Mouse (Mus musculus) kidney, postnatal 0 days (tissue): ENCODE results near the gene Rgl1. TPM values are rescaled to one million over a fixed set of nuclear protein-coding genes. Genes with fewer than 3 reads are reported as not detected.

Experiments used
- ATAC-seq: fragments of 200-750 bp; cut with Nextera tagmentation; replicated peaks from 2 replicates; pipeline ENCODE4 v1.8.0; 2017; ENCODE audit warnings: low read depth, moderate number of reproducible peaks, moderate TSS enrichment, moderate library complexity; ENCODE audit not compliant: low FRiP score
- DNase-seq: peaks from one replicate; pipeline ENCODE4 v3.0.0-alpha.2; 2016; ENCODE audit warnings: low spot score
- H3K27ac ChIP-seq: fragments of 300-500 bp; sonication (generic); 2 replicates; pipeline ENCODE4 v1.5.1; 2014; ENCODE audit warnings: mild to moderate bottlenecking
- H3K27me3 ChIP-seq: fragments of 300-500 bp; sonication (generic); 2 replicates; pipeline ENCODE4 v1.6.1; 2014; ENCODE audit warnings: low read length, mixed read lengths; ENCODE audit not compliant: insufficient read depth
- H3K36me3 ChIP-seq: fragments of 300-500 bp; sonication (generic); 2 replicates; pipeline ENCODE4 v1.6.1; 2014; ENCODE audit warnings: low read length, mixed read lengths; ENCODE audit not compliant: insufficient read depth
- H3K4me1 ChIP-seq: fragments of 300-500 bp; sonication (generic); replicated peaks from 2 replicates; pipeline ENCODE4 v1.6.1; 2014; ENCODE audit warnings: antibody characterized with exemption, low read length, mixed read lengths; ENCODE audit not compliant: insufficient read depth
- H3K4me2 ChIP-seq: fragments of 300-500 bp; sonication (generic); 2 replicates; pipeline ENCODE4 v1.6.1; 2014; ENCODE audit warnings: mild to moderate bottlenecking, low read length, moderate library complexity, mixed read lengths
- H3K4me3 ChIP-seq: fragments of 300-500 bp; sonication (generic); replicated peaks from 2 replicates; pipeline ENCODE4 v1.5.1; 2014; ENCODE audit warnings: low read depth, low read length
- H3K9ac ChIP-seq: fragments of 300-500 bp; sonication (generic); 2 replicates; pipeline ENCODE4 v1.6.1; 2014; ENCODE audit warnings: low read depth, low read length
- H3K9me3 ChIP-seq: fragments of 300-500 bp; sonication (generic); replicated peaks from 2 replicates; pipeline ENCODE4 v1.6.1; 2016; ENCODE audit warnings: low read length, inconsistent platforms, mixed read lengths
- CTCF ChIP-seq: IDR thresholded peaks from 2 replicates; pipeline ENCODE4 v1.5.1; 2016; ENCODE audit warnings: antibody characterized with exemption, low read depth, mild to moderate bottlenecking, moderate library complexity
- WGBS: fragments of 180-500 bp; shearing (Covaris S2); extraction: QIAGEN DNeasy Blood & Tissue Kit; methylation state at CpG from one replicate; pipeline ENCODE4 v1.1.7; 2014; 5-methylcytosine and 5-hydroxymethylcytosine counted together
- polyA plus RNA-seq: library from polyadenylated mRNA; unstranded; fragments of >200 nt; fragmentation: Nextera tagmentation; extraction: Ambion mirVana; gene quantifications from 2 replicates; pipeline ENCODE4 v1.2.1, GENCODE M21; 2015

The Rgl1 gene
- polyA plus RNA-seq, 1 experiment from 2014 or later, result 59.4 TPM

DNA sequence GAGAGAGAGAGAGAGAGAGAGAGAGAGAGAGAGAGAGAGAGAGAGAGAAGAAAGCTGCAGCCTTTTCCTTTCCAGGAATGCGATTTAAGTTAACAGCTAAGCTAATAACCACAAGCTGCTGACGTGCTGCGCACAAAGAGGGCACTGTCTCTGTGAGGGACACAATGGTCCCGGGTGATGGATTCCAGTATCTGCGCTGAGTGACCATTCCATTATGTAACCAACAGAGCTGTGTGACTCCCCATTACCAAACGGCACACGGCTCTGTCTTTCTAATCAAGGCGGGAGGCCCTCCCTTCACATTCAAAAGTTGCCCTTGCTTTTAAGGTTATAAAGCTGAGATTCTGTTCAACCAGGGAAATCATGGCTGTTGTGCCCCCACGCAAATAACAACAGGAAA, 162.5 kb downstream of the Rgl1 start:
- no peaks in the 10 kb centered on the region for H3K27me3 ChIP-seq
- no peak overlapping the region for H3K4me3 ChIP-seq
- ATAC-seq (no peak), DNase-seq (no peak)
- 69% methylated on average over 9 of the region's 9 CpGs for WGBS
- H3K27ac ChIP-seq, result no peak overlapping the region
- no peaks in the 10 kb centered on the region for H3K9me3 ChIP-seq
- H3K36me3 ChIP-seq, result 0 out of 2 replicates have a peak, but pooled peaks cover 2% of the 10 kb centered on the region
- TF ChIP-seq CTCF, result no peak
- H3K4me1 ChIP-seq, result peaks cover 18% of the 10 kb centered on the region
- no peak overlapping the region for H3K9ac ChIP-seq
- no peak overlapping the region for H3K4me2 ChIP-seq

DNA sequence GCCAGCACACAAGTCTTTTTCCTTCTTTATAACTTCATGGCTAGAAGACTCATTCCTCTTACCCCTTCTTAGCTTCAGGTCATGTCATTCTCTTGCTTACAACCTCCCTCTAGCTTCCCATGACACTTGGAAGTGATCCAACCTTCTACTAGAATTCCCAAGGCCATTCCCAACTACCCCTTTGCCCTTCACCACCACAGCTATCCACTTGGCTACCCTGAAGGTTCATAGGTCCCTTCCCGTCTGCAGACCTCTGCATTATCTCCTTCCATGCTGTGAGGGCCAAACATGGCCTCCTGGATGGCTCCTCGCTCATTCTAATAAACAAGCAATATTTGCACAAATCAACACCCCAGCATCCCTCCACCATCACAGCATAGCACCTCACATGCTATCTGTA, 165.7 kb downstream of the Rgl1 start:
- Histone ChIP-seq H3K27ac (peak overlapping the region; percentile 61; the same call in 1 of the 2 replicates), H3K9me3 (no peaks in the 10 kb centered on the region), H3K4me3 (no peak overlapping the region), H3K4me1 (peaks cover 21% of the 10 kb centered on the region), H3K9ac (no peak overlapping the region), H3K4me2 (no peak overlapping the region), H3K27me3 (no peaks in the 10 kb centered on the region), H3K36me3 (no peaks in the 10 kb centered on the region)
- ATAC-seq, result no peak
- DNase-seq, result no peak
- TF ChIP-seq CTCF, result no peak
- WGBS, result 92% methylated on average over 2 of the region's 2 CpGs

DNA sequence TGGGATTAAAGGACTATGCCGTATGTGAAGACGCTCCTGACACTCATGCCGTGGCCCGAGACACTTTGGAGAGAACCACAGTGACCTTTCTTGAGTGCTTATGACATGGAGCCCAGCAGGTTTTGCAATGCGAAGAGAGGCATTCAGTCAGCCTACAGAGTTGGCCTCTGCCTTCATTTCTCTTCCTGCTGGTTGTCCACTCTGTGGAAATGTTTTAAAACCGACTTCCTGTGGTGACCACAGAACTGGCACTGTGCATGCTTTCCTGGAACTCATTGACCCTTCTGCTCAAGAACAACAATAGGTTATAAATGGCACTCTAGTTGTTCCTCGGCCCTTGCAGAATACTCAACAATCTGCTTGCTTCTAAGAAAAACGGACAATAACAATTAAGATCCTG, 166.8 kb downstream of the Rgl1 start:
- WGBS, result 61% methylated on average over 8 of the region's 8 CpGs
- H3K9ac ChIP-seq, result no peak overlapping the region
- peak overlapping the region; percentile 61; the same call in 1 of the 2 replicates for H3K27ac ChIP-seq
- TF ChIP-seq CTCF, result no peak
- ATAC-seq (no peak), DNase-seq (peak; percentile 72)
- H3K4me1 ChIP-seq, result peaks cover 21% of the 10 kb centered on the region
- no peaks in the 10 kb centered on the region for H3K9me3 ChIP-seq
- H3K4me2 ChIP-seq, result no peak overlapping the region
- H3K36me3 ChIP-seq, result no peaks in the 10 kb centered on the region
- H3K27me3 ChIP-seq, result no peaks in the 10 kb centered on the region
- no peak overlapping the region for H3K4me3 ChIP-seq

- peak; percentile 53 for DNase-seq
- no peak overlapping the region for H3K4me3 ChIP-seq
- peaks cover 22% of the 10 kb centered on the region for H3K4me1 ChIP-seq
- H3K27ac ChIP-seq, result no peak overlapping the region
- H3K9me3 ChIP-seq, result no peaks in the 10 kb centered on the region
- no peak overlapping the region for H3K4me2 ChIP-seq
- ATAC-seq, result no peak
- 24% methylated on average over 5 of the region's 5 CpGs for WGBS
- H3K36me3 ChIP-seq, result no peaks in the 10 kb centered on the region
- no peak overlapping the region for H3K9ac ChIP-seq
- no peaks in the 10 kb centered on the region for H3K27me3 ChIP-seq
- TF ChIP-seq CTCF, result no peak
Observed at GRCm38 (mm10) chr1:152594690-152595089, 171.5 kb downstream of the Rgl1 start.

- H3K27ac ChIP-seq, result no peak overlapping the region
- WGBS, result 88% methylated on average over 9 of the region's 9 CpGs
- ATAC-seq, result no peak
Observed at GRCm38 (mm10) chr1:152593831-152594549, 172.2 kb downstream of the Rgl1 start.

GRCm38 (mm10) chr1:152593382-152593781, 172.8 kb downstream of the Rgl1 start:
- ATAC-seq, result no peak
- no peak overlapping the region for H3K27ac ChIP-seq
- DNase-seq, result no peak
- no peak for TF ChIP-seq CTCF
- H3K4me2 ChIP-seq, result no peak overlapping the region
- no peaks in the 10 kb centered on the region for H3K27me3 ChIP-seq
- H3K9ac ChIP-seq, result no peak overlapping the region
- no peak overlapping the region for H3K4me3 ChIP-seq
- WGBS, result 91% methylated on average over 7 of the region's 7 CpGs
- H3K4me1 ChIP-seq, result peaks cover 15% of the 10 kb centered on the region
- H3K36me3 ChIP-seq, result no peaks in the 10 kb centered on the region
- no peaks in the 10 kb centered on the region for H3K9me3 ChIP-seq

More at GRCm38 (mm10) chr1:152593831-152594549, 172.2 kb downstream of the Rgl1 start:
- H3K9ac ChIP-seq, result no peak overlapping the region
- no peak overlapping the region for H3K4me3 ChIP-seq
- peaks cover 21% of the 10 kb centered on the region for H3K4me1 ChIP-seq
- no peak overlapping the region for H3K4me2 ChIP-seq
- no peaks in the 10 kb centered on the region for H3K9me3 ChIP-seq
- no peak for TF ChIP-seq CTCF
- H3K36me3 ChIP-seq, result no peaks in the 10 kb centered on the region
- no peak for DNase-seq
- H3K27me3 ChIP-seq, result no peaks in the 10 kb centered on the region
